ENCODE assay signal across 30 mouse cellular contexts in the genomic region with DNA sequence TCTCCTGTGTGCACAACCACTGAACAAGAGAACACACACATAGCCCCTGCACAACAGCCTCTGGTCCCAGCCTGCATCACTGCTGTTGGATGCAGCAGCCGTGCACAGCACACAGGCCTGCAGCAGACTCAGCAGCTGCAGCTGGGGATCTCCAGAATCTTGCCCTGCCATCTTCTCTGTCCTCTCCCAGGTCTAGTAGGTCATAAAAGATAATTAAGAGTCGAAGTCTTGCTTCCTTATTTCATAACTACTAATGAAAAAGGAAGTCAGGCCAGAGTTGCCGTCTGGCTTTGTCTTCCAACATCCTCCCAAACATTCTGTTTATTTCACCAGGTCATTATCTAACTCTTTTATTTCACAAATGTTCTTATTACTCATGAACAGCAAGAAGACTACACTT. TPM values are rescaled to one million over a fixed set of nuclear protein-coding genes. Genes with fewer than 3 reads are reported as not detected.
DNase-seq lines count a peak whose midpoint lies in the region; ATAC-seq and TF ChIP-seq lines count a peak whose summit lies in the region.
"Had no signal": no experiment of that assay in that cellular context is flagged by ENCODE, and none has a peak within 500 bp of the region (broad histone marks: within the 10 kb centered on the region; RNA-seq: fewer than 3 reads in every experiment).

No protein-coding gene starts in this region.

- no peak for TF ChIP-seq EP300 in liver, postnatal 0 days (IDR thresholded peaks at IDR 0.05; ENCODE audit: low read depth)

- H3K9me3 ChIP-seq in liver, embryonic 11.5 days (ENCODE audit: control insufficient read depth, low read length), result no peaks in the 10 kb centered on the region
- H3K9me3 ChIP-seq in liver, postnatal 0 days (ENCODE audit: low read length), result no peaks in the 10 kb centered on the region
- no peaks in the 10 kb centered on the region for H3K9me3 ChIP-seq in G1E (replicated peaks)
- H3K9me3 ChIP-seq in kidney, embryonic 14.5 days (ENCODE audit: control insufficient read depth, low read length), result no peaks in the 10 kb centered on the region
- H3K9me3 ChIP-seq: embryonic facial prominence, embryonic 10.5 days; embryonic facial prominence, embryonic 13.5 days; heart, embryonic 12.5 days; heart, embryonic 15.5 days had no signal

- no peak for TF ChIP-seq CTCF in liver, postnatal 0 days (IDR thresholded peaks at IDR 0.05; ENCODE audit: low read depth)
- no peak for TF ChIP-seq CTCF in G1E (IDR thresholded peaks at IDR 0.05; ENCODE audit: low read depth, low read length)
- TF ChIP-seq CTCF in bone marrow, adult 2 months (IDR thresholded peaks at IDR 0.05; ENCODE audit: control insufficient read depth, insufficient read depth, low read length), result no peak

- no peak overlapping the region for H3K9ac ChIP-seq in liver, embryonic 11.5 days (ENCODE audit: low read depth, low read length)
- no peak overlapping the region for H3K9ac ChIP-seq in liver, postnatal 0 days (replicated peaks)
- H3K9ac ChIP-seq in kidney, embryonic 14.5 days (ENCODE audit: low read depth, low read length), result no peak overlapping the region
- H3K9ac ChIP-seq: embryonic facial prominence, embryonic 13.5 days; heart, embryonic 12.5 days; heart, embryonic 15.5 days; hindbrain, embryonic 14.5 days had no signal

- H3K36me3 ChIP-seq in liver, embryonic 11.5 days (ENCODE audit: control insufficient read depth, insufficient read depth, low read length), result peaks cover 20% of the 10 kb centered on the region
- H3K36me3 ChIP-seq in liver, postnatal 0 days (replicated peaks; ENCODE audit: insufficient read depth, low read length), result peaks cover 27% of the 10 kb centered on the region
- peaks cover 86% of the 10 kb centered on the region for H3K36me3 ChIP-seq in G1E (replicated peaks)
- H3K36me3 ChIP-seq in kidney, embryonic 14.5 days (ENCODE audit: control insufficient read depth, insufficient read depth, low read length), result peaks cover 49% of the 10 kb centered on the region

- H3K27me3 ChIP-seq in liver, embryonic 11.5 days (replicated peaks; ENCODE audit: control insufficient read depth, insufficient read depth, low read length), result no peaks in the 10 kb centered on the region
- no peaks in the 10 kb centered on the region for H3K27me3 ChIP-seq in liver, postnatal 0 days (ENCODE audit: insufficient read depth, low read length)
- no peaks in the 10 kb centered on the region for H3K27me3 ChIP-seq in G1E (ENCODE audit: insufficient read depth, low read length)
- no peaks in the 10 kb centered on the region for H3K27me3 ChIP-seq in kidney, embryonic 14.5 days (ENCODE audit: control insufficient read depth, insufficient read depth, low read length)
- H3K27me3 ChIP-seq: embryonic facial prominence, embryonic 13.5 days; heart, embryonic 12.5 days; heart, embryonic 15.5 days had no signal

- no peak for ATAC-seq in liver, embryonic 11.5 days (replicated peaks; ENCODE audit: low FRiP score)
- no peak for ATAC-seq in liver, postnatal 0 days
- ATAC-seq in G1E (ENCODE audit: extremely low read depth, insufficient number of reproducible peaks, low FRiP score, poor library complexity, severe bottlenecking), result peak; percentile 42
- 0 out of 2 replicates have a peak, but pooled peaks have one; percentile 26 for ATAC-seq in megakaryocyte progenitor cell, adult 5-6 weeks (replicated peaks; ENCODE audit: poor library complexity)
- ATAC-seq in kidney, embryonic 14.5 days (ENCODE audit: low FRiP score, low TSS enrichment), result no peak
- ATAC-seq: activated CD4-positive, CD25-positive, alpha-beta regulatory T cell, adult 4 months; CD4-positive, CD25-positive, alpha-beta regulatory T cell, adult 4 months; forebrain, embryonic 16.5 days; hindbrain, postnatal 0 days; inflammation-experienced regulatory T-cells, adult 6 months; intestine, embryonic 16.5 days had no signal

- H3K27ac ChIP-seq in liver, embryonic 11.5 days (ENCODE audit: low read depth, low read length), result no peak overlapping the region
- no peak overlapping the region for H3K27ac ChIP-seq in liver, postnatal 0 days (ENCODE audit: low read depth)
- 0 out of 2 replicates have a peak overlapping the region, but pooled peaks have one; percentile 12 for H3K27ac ChIP-seq in bone marrow, adult 2 months (ENCODE audit: control insufficient read depth, insufficient read depth, low read depth, low read length, poor library complexity)
- no peak overlapping the region for H3K27ac ChIP-seq in kidney, embryonic 14.5 days (ENCODE audit: low read depth, low read length)
- H3K27ac ChIP-seq: embryonic facial prominence, embryonic 10.5 days; embryonic facial prominence, embryonic 13.5 days; heart, embryonic 15.5 days; hindbrain, embryonic 14.5 days; hindbrain, postnatal 0 days had no signal

- 59% methylated on average over 3 of the region's 3 CpGs for WGBS in liver, embryonic 11.5 days
- WGBS in liver, postnatal 0 days (ENCODE audit: insufficient replicate concordance), result 48% methylated on average over 3 of the region's 3 CpGs
- 16% methylated on average over 3 of the region's 3 CpGs for WGBS in bone marrow, adult 2 months
- WGBS in kidney, embryonic 14.5 days, result 78% methylated on average over 3 of the region's 3 CpGs

- DNase-seq in liver, embryonic 11.5 days (ENCODE audit: low spot score), result peak; percentile 23
- DNase-seq in liver, postnatal 0 days, result no peak
- peak; percentile 30 for DNase-seq in G1E (ENCODE audit: low spot score)
- DNase-seq in embryo, embryonic 9.5 days (ENCODE audit: extremely low spot score), result no peak
- DNase-seq in T-cell, adult 2 months (ENCODE audit: low spot score), result no peak
- DNase-seq: adrenal gland, adult 8-10 months; adrenal gland, postnatal 25 days; cerebellum, adult 18-20 months; cerebellum, adult 9-11 months; cerebellum, postnatal 25 days; gastrocnemius, postnatal 10 days; gastrocnemius, postnatal 36 days; heart, adult 18-20 months; heart, postnatal 10 days; heart, postnatal 36 days; kidney, adult 18-20 months had no signal

- no peak overlapping the region for H3K4me2 ChIP-seq in liver, embryonic 11.5 days
- H3K4me2 ChIP-seq in liver, postnatal 0 days (ENCODE audit: low read depth, low read length), result no peak overlapping the region
- H3K4me2 ChIP-seq in kidney, embryonic 14.5 days (replicated peaks; ENCODE audit: low read depth, low read length), result no peak overlapping the region
- H3K4me2 ChIP-seq: embryonic facial prominence, embryonic 13.5 days; heart, embryonic 12.5 days; heart, embryonic 15.5 days; hindbrain, embryonic 14.5 days had no signal

- no peaks in the 10 kb centered on the region for H3K4me1 ChIP-seq in liver, embryonic 11.5 days (replicated peaks; ENCODE audit: control insufficient read depth, insufficient read depth, low read length)
- H3K4me1 ChIP-seq in liver, postnatal 0 days (ENCODE audit: insufficient read depth), result 0 out of 2 replicates have a peak, but pooled peaks cover 3% of the 10 kb centered on the region
- peaks cover 60% of the 10 kb centered on the region for H3K4me1 ChIP-seq in G1E (ENCODE audit: insufficient read depth, low read depth, low read length)
- H3K4me1 ChIP-seq in bone marrow, adult 2 months (ENCODE audit: control insufficient read depth, insufficient read depth, low read length), result peaks cover 3% of the 10 kb centered on the region
- H3K4me1 ChIP-seq in kidney, embryonic 14.5 days (ENCODE audit: control insufficient read depth, insufficient read depth, low read length), result no peaks in the 10 kb centered on the region
- H3K4me1 ChIP-seq: embryonic facial prominence, embryonic 10.5 days; embryonic facial prominence, embryonic 13.5 days had no signal

- H3K4me3 ChIP-seq in liver, embryonic 11.5 days (ENCODE audit: low read depth, low read length), result no peak overlapping the region
- no peak overlapping the region for H3K4me3 ChIP-seq in liver, postnatal 0 days (ENCODE audit: low read depth, low read length)
- H3K4me3 ChIP-seq in G1E (ENCODE audit: low read depth, low read length), result no peak overlapping the region; the same call in 1 of the 2 replicates
- no peak overlapping the region for H3K4me3 ChIP-seq in bone marrow, adult 2 months (replicated peaks; ENCODE audit: control insufficient read depth, low read depth, low read length)
- no peak overlapping the region for H3K4me3 ChIP-seq in kidney, embryonic 14.5 days (ENCODE audit: low read length)
- H3K4me3 ChIP-seq: embryonic facial prominence, embryonic 10.5 days; embryonic facial prominence, embryonic 13.5 days; heart, embryonic 12.5 days; heart, embryonic 15.5 days had no signal

- no peak for TF ChIP-seq POLR2A in bone marrow, adult 2 months (IDR thresholded peaks at IDR 0.05; ENCODE audit: borderline replicate concordance, control insufficient read depth, low read depth, low read length)

RNA-seq across cellular contexts. Expression of a gene that starts 23.0 kb away (rescaled TPM):
- polyA plus RNA-seq in liver, embryonic 11.5 days (2014; fragmentation: Nextera tagmentation; extraction: Ambion mirVana), result 133 and 139 TPM in 2 replicates
- 36.4 and 41.9 TPM in 2 replicates for polyA plus RNA-seq in liver, postnatal 0 days (2015; fragmentation: Nextera tagmentation; extraction: Ambion mirVana)
- 138 and 151 TPM in 2 replicates for total RNA-seq in G1E (2014; fragmentation: Nextera tagmentation)
- total RNA-seq in G1E (2017), result 219 and 357 TPM in 2 replicates
- polyA plus RNA-seq in G1E (2012), result 24.4 and 33.2 TPM in 2 replicates
- polyA plus RNA-seq in bone marrow, adult 2 months (2011; ENCODE audit: insufficient read depth, insufficient read length, low replicate concordance, missing spikeins), result 47.2 and 66.3 TPM in 2 replicates
- 59.4 and 83.2 TPM in 2 replicates for total RNA-seq in megakaryocyte progenitor cell, adult 5-6 weeks (2015)
- 89.7 and 128 TPM in 2 replicates for total RNA-seq in megakaryocyte progenitor cell, adult 5-6 weeks (2017)
- polyA plus RNA-seq in kidney, embryonic 14.5 days (2014; fragmentation: Nextera tagmentation; extraction: Ambion mirVana), result 37.4 and 42.3 TPM in 2 replicates

RNA-seq across cellular contexts. Expression of a gene that starts 31.2 kb away (rescaled TPM):
- 17.9 and 19.1 TPM in 2 replicates for polyA plus RNA-seq in liver, embryonic 11.5 days (2014; fragmentation: Nextera tagmentation; extraction: Ambion mirVana)
- polyA plus RNA-seq in liver, postnatal 0 days (2015; fragmentation: Nextera tagmentation; extraction: Ambion mirVana), result 4.1 and 4.9 TPM in 2 replicates
- 157 and 164 TPM in 2 replicates for total RNA-seq in G1E (2014; fragmentation: Nextera tagmentation)
- total RNA-seq in G1E (2017), result 86.8 and 124 TPM in 2 replicates
- 24.6 and 31.0 TPM in 2 replicates for polyA plus RNA-seq in G1E (2012)
- polyA plus RNA-seq in bone marrow, adult 2 months (2011; ENCODE audit: insufficient read depth, insufficient read length, low replicate concordance, missing spikeins), result 9.6 and 20.6 TPM in 2 replicates
- 8.8 and 17.7 TPM in 2 replicates for total RNA-seq in megakaryocyte progenitor cell, adult 5-6 weeks (2015)
- total RNA-seq in megakaryocyte progenitor cell, adult 5-6 weeks (2017), result 23.1 and 38.9 TPM in 2 replicates
- polyA plus RNA-seq in kidney, embryonic 14.5 days (2014; fragmentation: Nextera tagmentation; extraction: Ambion mirVana), result 48.5 and 48.9 TPM in 2 replicates

Comparison
In these comparisons a context has a peak if more than half of its experiments do, and no peak if none do; other contexts are left out.
1. DNase-seq: peak in liver, embryonic 11.5 days (single experiment) and G1E (single experiment); none in liver, postnatal 0 days (single experiment), embryo, embryonic 9.5 days (single experiment) and T-cell, adult 2 months (single experiment).
2. ATAC-seq: peak in G1E (single experiment) and megakaryocyte progenitor cell, adult 5-6 weeks (single experiment); none in liver, embryonic 11.5 days (single experiment), liver, postnatal 0 days (single experiment) and kidney, embryonic 14.5 days (single experiment).